Mouse (Mus musculus) limb, embryonic 13.5 days (tissue): ENCODE measurements around the gene Elmod1. TPM values are rescaled to one million over a fixed set of nuclear protein-coding genes. Genes with fewer than 3 reads are reported as not detected.
"Not testable (repeated sequence)": the region's sequence is repeated elsewhere in the genome, so short reads cannot be mapped to it uniquely, and the experiment has no call there.

ENCODE experiments used
- ATAC-seq: fragments of 200-750 bp; cut with Nextera tagmentation; 2 replicates; pipeline ENCODE4 v1.8.0; 2017; ENCODE audit warnings: low read depth, moderate number of reproducible peaks, moderate TSS enrichment; ENCODE audit not compliant: low FRiP score
- H3K27ac ChIP-seq: fragments of 300-500 bp; sonication (generic); 2 replicates; pipeline ENCODE4 v1.5.1; 2015; ENCODE audit warnings: inconsistent platforms, mild to moderate bottlenecking, moderate library complexity
- H3K27me3 ChIP-seq: fragments of 300-500 bp; sonication (generic); 2 replicates; pipeline ENCODE4 v1.6.1; 2015; ENCODE audit warnings: mild to moderate bottlenecking, inconsistent platforms
- H3K36me3 ChIP-seq: fragments of 300-500 bp; sonication (generic); 2 replicates; pipeline ENCODE4 v1.6.1; 2015; ENCODE audit warnings: inconsistent platforms, mild to moderate bottlenecking, moderate library complexity
- H3K4me1 ChIP-seq: fragments of 300-500 bp; sonication (generic); 2 replicates; pipeline ENCODE4 v1.6.1; 2015; ENCODE audit warnings: inconsistent platforms
- H3K4me2 ChIP-seq: fragments of 300-500 bp; sonication (generic); replicated peaks from 2 replicates; pipeline ENCODE4 v1.6.1; 2015; ENCODE audit warnings: inconsistent platforms, mild to moderate bottlenecking, moderate library complexity
- H3K4me3 ChIP-seq: fragments of 300-500 bp; sonication (generic); 2 replicates; pipeline ENCODE4 v1.5.1; 2015; ENCODE audit warnings: moderate library complexity, mild to moderate bottlenecking, inconsistent platforms
- H3K9ac ChIP-seq: fragments of 300-500 bp; sonication (generic); 2 replicates; pipeline ENCODE4 v1.6.1; 2015; ENCODE audit warnings: mild to moderate bottlenecking, inconsistent platforms
- H3K9me3 ChIP-seq: fragments of 300-500 bp; sonication (generic); 2 replicates; pipeline ENCODE4 v1.6.1; 2016; ENCODE audit warnings: inconsistent platforms
- WGBS: fragments of 180-500 bp; shearing (Covaris S2); methylation state at CpG from one replicate; pipeline ENCODE4 v1.1.7; 2015; 5-methylcytosine and 5-hydroxymethylcytosine counted together
- polyA plus RNA-seq: library from polyadenylated mRNA; unstranded; fragments of >200 nt; fragmentation: Nextera tagmentation; extraction: Ambion mirVana; gene quantifications from 2 replicates; pipeline ENCODE4 v1.2.1, GENCODE M21; 2015

Elmod1 gene
- polyA plus RNA-seq: 0.46 and 0.56 TPM in 2 replicates

DNA sequence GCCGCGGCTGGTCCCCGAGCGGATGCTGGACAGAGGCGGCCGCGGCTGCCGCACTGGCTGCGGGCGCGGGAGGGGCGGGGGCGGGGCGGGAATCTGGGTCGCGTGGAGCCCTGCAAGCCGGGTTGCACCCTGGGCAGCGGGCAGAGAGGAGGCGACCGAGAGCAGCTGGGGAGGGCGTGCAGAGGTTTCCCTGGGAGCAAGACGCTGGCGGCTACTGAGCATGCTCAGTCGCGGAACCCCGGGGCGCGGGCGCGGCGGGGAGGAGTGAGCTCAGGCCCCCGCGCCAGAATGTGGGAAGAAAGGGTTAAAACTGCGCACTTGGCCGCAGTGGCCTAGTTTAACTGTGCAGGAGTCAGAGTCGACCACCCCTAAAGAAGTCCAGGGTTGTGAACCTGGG, at the start of gene Elmod1:
Gene Elmod1 (minus strand): TSS at position 180 of the 397 bp plus-strand sequence.
- peaks cover 15% of the 10 kb centered on the region for H3K4me1 ChIP-seq
- WGBS: under 1% methylated on average over 36 of the region's 36 CpGs
- H3K9ac ChIP-seq: peak within 1 kb of the TSS; percentile 56
- H3K9me3 ChIP-seq: no peaks in the 10 kb centered on the region
- H3K36me3 ChIP-seq: no peaks in the 10 kb centered on the region
- ATAC-seq: peak; percentile 71
- peak within 1 kb of the TSS; percentile 97 for H3K4me2 ChIP-seq
- peak within 1 kb of the TSS; percentile 55 for H3K4me3 ChIP-seq
- peaks cover 43% of the 10 kb centered on the region for H3K27me3 ChIP-seq
- no peak within 1 kb of the TSS for H3K27ac ChIP-seq

- 48% methylated on average over 3 of the region's 3 CpGs for WGBS
- no peaks in the 10 kb centered on the region for H3K27me3 ChIP-seq
- no peaks in the 10 kb centered on the region for H3K4me1 ChIP-seq
- no peaks in the 10 kb centered on the region for H3K36me3 ChIP-seq
- ATAC-seq: peak; percentile 59; the same call in 1 of the 2 replicates
- H3K27ac ChIP-seq: no peak overlapping the region
- H3K9me3 ChIP-seq: no peaks in the 10 kb centered on the region
- no peak overlapping the region for H3K4me3 ChIP-seq
- no peak overlapping the region for H3K9ac ChIP-seq
- no peak overlapping the region for H3K4me2 ChIP-seq
These were observed 47.7 kb upstream of the Elmod1 start for GRCm38 (mm10) chr9:54022795-54023194.

DNA sequence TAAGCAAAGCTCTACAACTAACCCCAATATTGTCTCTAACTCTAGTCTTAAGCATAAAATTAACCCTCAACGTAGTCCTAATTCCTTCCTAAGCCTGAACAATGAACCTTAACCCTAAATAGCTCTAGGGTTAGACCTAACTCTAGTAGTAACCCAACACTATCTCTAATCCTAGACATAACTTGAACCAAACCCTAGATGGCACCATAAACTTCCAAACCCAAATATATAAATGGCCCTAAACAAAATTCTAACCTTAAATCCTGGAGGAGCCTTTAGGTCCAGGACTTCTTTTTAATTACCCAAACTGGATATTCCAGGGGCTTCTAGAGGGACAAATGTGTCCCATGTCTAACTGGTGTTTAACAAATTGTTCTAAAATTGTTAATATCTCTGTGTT, 19.4 kb upstream of the Elmod1 start:
- no peak overlapping the region for H3K4me2 ChIP-seq
- 57% methylated on average over 1 of the region's 1 CpGs for WGBS
- H3K36me3 ChIP-seq: no peaks in the 10 kb centered on the region
- H3K27ac ChIP-seq: no peak overlapping the region
- no peaks in the 10 kb centered on the region for H3K27me3 ChIP-seq
- no peak overlapping the region for H3K9ac ChIP-seq
- no peaks in the 10 kb centered on the region for H3K9me3 ChIP-seq
- no peak for ATAC-seq
- H3K4me3 ChIP-seq: no peak overlapping the region
- H3K4me1 ChIP-seq: no peaks in the 10 kb centered on the region

GRCm38 (mm10) chr9:53992567-53992966, 17.5 kb upstream of the Elmod1 start:
- not testable (repeated sequence) for H3K9me3 ChIP-seq, H3K27me3 ChIP-seq, H3K4me2 ChIP-seq, ATAC-seq, H3K4me3 ChIP-seq, H3K4me1 ChIP-seq, H3K36me3 ChIP-seq, H3K27ac ChIP-seq, H3K9ac ChIP-seq

DNA sequence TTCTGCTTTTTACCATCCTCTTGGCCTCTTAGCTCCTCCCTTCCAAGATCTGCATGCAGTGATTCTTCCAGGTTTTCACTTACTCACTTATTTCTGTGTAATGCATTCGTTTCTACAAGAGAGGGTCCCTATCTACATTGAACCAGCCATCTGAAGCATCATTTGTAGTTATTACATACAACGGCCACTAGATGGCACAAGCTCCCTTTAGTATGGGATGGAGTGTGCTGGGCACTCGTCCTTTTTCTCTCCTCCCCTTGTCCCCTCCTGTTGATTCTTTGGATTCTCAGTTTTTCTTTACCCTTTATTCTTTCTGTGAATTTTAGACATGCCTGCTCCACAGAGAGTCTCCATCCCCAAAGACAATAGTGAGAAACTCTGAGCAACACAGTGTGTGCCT, 15.8 kb upstream of the Elmod1 start:
- Histone ChIP-seq H3K4me2 (0 out of 2 replicates have a peak overlapping the region, but pooled peaks have one; percentile 4), H3K9ac (no peak overlapping the region), H3K27me3 (no peaks in the 10 kb centered on the region), H3K4me1 (no peaks in the 10 kb centered on the region), H3K27ac (no peak overlapping the region), H3K9me3 (no peaks in the 10 kb centered on the region), H3K36me3 (no peaks in the 10 kb centered on the region), H3K4me3 (no peak overlapping the region)
- 2% methylated on average over 3 of the region's 3 CpGs for WGBS
- peak; percentile 84 for ATAC-seq

DNA sequence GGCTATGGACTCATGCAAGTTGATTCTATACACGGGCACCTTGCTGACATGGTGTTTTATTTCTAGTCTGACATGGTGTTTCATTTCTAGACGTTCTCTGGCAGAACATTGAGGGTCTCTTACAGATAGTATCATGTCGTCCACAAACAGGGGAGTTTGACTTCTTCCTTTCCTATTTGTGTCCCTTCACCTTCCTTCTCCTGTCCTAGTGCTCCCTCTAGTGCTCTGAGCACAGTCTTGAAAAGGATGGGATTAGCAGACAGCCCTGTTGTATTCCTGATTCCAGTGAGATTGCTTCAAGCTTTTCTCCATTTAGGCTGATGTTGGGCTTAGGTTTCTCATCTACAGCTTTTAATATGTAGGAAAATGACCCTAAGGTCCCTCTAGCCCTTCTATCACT, 11.9 kb upstream of the Elmod1 start:
- Histone ChIP-seq H3K9me3 (no peaks in the 10 kb centered on the region), H3K9ac (no peak overlapping the region), H3K4me2 (no peak overlapping the region), H3K36me3 (no peaks in the 10 kb centered on the region), H3K27me3 (no peaks in the 10 kb centered on the region), H3K4me1 (no peaks in the 10 kb centered on the region), H3K27ac (no peak overlapping the region), H3K4me3 (no peak overlapping the region)
- ATAC-seq: no peak
- 45% methylated on average over 3 of the region's 3 CpGs for WGBS

DNA sequence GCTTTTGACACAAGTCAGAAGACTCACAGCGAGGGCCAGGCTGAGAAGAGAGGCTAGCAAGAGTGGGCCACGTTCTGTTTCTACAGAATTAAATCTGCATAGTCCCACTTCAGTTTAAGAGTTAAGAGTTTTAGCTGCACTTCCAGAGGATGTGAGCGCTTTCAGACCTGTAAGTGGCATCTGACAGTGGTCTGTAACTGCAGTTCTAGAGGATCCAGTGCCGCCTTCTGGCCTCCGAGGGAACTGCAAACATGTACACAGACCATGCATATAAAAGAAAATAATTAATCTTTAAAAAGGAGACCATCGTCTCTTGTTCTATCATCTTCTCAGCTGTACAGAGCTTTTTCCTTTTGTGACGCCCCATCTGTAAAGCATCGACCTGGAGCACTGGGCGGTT, 9.8 kb upstream of the Elmod1 start:
- WGBS: 33% methylated on average over 9 of the region's 9 CpGs
- ATAC-seq: no peak

DNA sequence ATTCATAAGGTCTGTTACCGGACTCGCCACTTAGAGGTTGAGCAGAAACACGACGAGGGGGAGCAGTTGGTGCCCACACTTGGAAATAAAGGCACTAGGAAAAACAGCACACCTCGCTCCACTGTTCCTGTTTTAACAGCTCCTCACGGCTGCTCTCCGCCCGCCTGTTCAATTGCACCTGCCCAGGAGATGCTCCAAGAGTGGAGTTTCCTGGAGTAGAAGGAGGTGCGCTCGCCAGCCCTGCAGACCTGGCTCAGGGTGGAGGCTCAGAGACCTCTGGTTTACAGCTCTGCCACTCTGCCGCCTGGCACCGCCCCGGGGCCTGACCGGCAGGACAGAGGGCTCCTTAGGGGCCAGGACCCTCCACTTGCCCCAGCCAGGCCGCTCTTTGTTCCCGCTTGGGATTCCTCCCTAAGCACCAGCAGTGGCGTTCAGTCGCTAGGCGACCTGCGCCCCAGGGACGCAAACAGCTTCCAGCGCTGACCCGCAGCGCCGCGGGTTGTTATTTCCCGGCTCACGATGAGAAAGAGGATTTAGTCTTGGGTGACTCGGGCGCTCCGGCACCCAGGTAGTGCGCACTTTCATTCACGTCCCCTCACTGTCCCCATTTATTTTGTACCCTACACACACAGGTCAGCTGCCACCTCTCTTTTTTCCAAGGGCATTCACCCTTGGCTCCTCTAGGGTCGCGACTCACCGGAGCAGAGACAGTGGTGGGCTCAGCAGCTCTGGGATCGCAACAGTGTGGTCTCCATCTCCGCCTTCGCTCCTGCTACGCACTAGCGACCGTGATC, 576 bp downstream of the Elmod1 start:
- ATAC-seq: peak; percentile 32; the same call in 1 of the 2 replicates
- Histone ChIP-seq H3K4me1 (peaks cover 15% of the 10 kb centered on the region), H3K4me2 (peak overlapping the region; percentile 97), H3K9ac (peak overlapping the region; percentile 56), H3K36me3 (no peaks in the 10 kb centered on the region), H3K9me3 (no peaks in the 10 kb centered on the region), H3K4me3 (peak overlapping the region; percentile 55), H3K27me3 (peaks cover 43% of the 10 kb centered on the region), H3K27ac (no peak overlapping the region)
- under 1% methylated on average over 42 of the region's 42 CpGs for WGBS

More for the DNA sequence above, 9.8 kb upstream of the Elmod1 start:
- no peak overlapping the region for H3K4me3 ChIP-seq
- no peaks in the 10 kb centered on the region for H3K27me3 ChIP-seq
- H3K4me2 ChIP-seq: no peak overlapping the region
- H3K27ac ChIP-seq: no peak overlapping the region
- H3K4me1 ChIP-seq: no peaks in the 10 kb centered on the region
- no peak overlapping the region for H3K9ac ChIP-seq
- no peaks in the 10 kb centered on the region for H3K9me3 ChIP-seq
- no peaks in the 10 kb centered on the region for H3K36me3 ChIP-seq

DNA sequence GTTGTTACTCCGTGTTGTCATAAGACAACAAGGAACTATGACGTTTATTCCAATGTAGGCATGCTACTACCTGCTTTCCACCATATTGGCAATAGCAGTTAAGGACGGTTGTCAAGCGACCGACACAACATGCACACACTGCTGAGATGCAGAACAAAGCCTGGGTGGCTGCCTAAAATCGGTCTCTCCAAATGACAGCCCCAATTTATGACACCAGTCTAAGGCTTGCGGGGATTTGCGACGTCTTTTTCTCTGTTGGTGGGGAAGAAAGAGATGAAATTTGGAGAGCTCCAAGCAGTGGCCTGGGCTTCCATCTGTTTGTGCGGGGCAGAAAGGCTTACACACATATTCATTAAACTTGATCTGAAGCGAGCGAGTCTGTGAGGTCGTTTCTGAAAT, 1.2 kb downstream of the Elmod1 start:
- H3K27ac ChIP-seq: no peak overlapping the region
- H3K4me2 ChIP-seq: peak overlapping the region; percentile 97
- ATAC-seq: no peak
- H3K9me3 ChIP-seq: no peaks in the 10 kb centered on the region
- WGBS: 20% methylated on average over 13 of the region's 13 CpGs
- peak overlapping the region; percentile 55; the same call in 1 of the 2 replicates for H3K4me3 ChIP-seq
- H3K9ac ChIP-seq: no peak overlapping the region
- H3K36me3 ChIP-seq: no peaks in the 10 kb centered on the region
- peaks cover 43% of the 10 kb centered on the region for H3K27me3 ChIP-seq
- H3K4me1 ChIP-seq: peaks cover 15% of the 10 kb centered on the region

DNA sequence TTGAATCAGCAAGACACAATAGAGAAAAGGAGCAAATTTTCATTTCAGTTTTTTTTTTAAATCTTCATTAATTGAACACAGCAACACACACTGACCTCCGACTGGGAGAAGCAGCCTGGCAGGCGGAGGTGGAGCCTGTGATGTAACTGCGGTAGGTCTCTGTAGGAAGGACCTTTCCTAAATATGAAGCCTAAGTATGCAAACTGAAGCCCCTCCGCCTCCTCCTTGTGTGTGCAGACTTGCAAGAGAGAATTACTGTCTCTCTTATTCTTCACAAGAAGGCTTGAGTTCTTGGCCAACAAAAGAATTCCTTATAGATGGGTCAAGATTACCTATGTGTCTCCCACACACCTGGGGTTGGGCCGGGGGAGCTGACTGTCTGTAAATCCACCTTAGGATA, 1.9 kb downstream of the Elmod1 start:
- WGBS: 57% methylated on average over 5 of the region's 5 CpGs

GRCm38 (mm10) chr9:53972358-53972757, 2.7 kb downstream of the Elmod1 start:
- Histone ChIP-seq H3K27ac (no peak overlapping the region), H3K27me3 (peaks cover 43% of the 10 kb centered on the region), H3K4me1 (peaks cover 23% of the 10 kb centered on the region), H3K36me3 (no peaks in the 10 kb centered on the region), H3K9me3 (no peaks in the 10 kb centered on the region), H3K9ac (no peak overlapping the region), H3K4me3 (no peak overlapping the region), H3K4me2 (no peak overlapping the region)
- no peak for ATAC-seq

More for the DNA sequence above, 1.9 kb downstream of the Elmod1 start:
- Histone ChIP-seq H3K9me3 (no peaks in the 10 kb centered on the region), H3K27me3 (peaks cover 43% of the 10 kb centered on the region), H3K4me3 (no peak overlapping the region), H3K4me1 (peaks cover 15% of the 10 kb centered on the region), H3K9ac (no peak overlapping the region), H3K27ac (no peak overlapping the region), H3K36me3 (no peaks in the 10 kb centered on the region), H3K4me2 (no peak overlapping the region)
- no peak for ATAC-seq

GRCm38 (mm10) chr9:53967610-53968368, 7.3 kb downstream of the Elmod1 start:
- Histone ChIP-seq H3K27ac (0 out of 2 replicates have a peak overlapping the region, but pooled peaks have one; percentile 33), H3K9ac (no peak overlapping the region), H3K36me3 (no peaks in the 10 kb centered on the region), H3K4me1 (peaks cover 8% of the 10 kb centered on the region), H3K4me2 (peak overlapping the region; percentile 20; the same call in 1 of the 2 replicates), H3K4me3 (no peak overlapping the region), H3K27me3 (peaks cover 3% of the 10 kb centered on the region; the same call in 1 of the 2 replicates), H3K9me3 (no peaks in the 10 kb centered on the region)
- 58% methylated on average over 9 of the region's 9 CpGs for WGBS
- ATAC-seq: no peak
